Mouse (Mus musculus) adrenal gland, postnatal 4 days (tissue): Measurements from ENCODE around the gene Wrb. TPM values are rescaled to one million over a fixed set of nuclear protein-coding genes. Genes with fewer than 3 reads are reported as not detected.
A peak's percentile ranks its signal among the peaks of the same experiment; 100 is the strongest.

ENCODE experiments used
- DNase-seq, 2 experiments: peaks; one replicate each; pipeline ENCODE4 v3.0.0; 2021 to 2022; ENCODE audit warnings: low spot score in 2 of 2, mixed read lengths in 2 of 2
- total RNA-seq, 2 experiments: library from RNA; stranded (reverse); gene quantifications; 2 replicates each; pipeline ENCODE4 v1.2.3; 2021

Gene Wrb
- total RNA-seq, 2 experiments from 2014 or later: 31.5 to 31.9 TPM

GRCm38 (mm10) chr16:96157171-96157570, 12.0 kb downstream of the Wrb start:
- DNase-seq: no peak

GRCm38 (mm10) chr16:96158511-96159080, 13.4 kb downstream of the Wrb start:
- no peak for DNase-seq

- DNase-seq: peak; percentile 38 to 43
Observed at GRCm38 (mm10) chr16:96159091-96159731, 14.0 kb downstream of the Wrb start.

- no peak for DNase-seq
Observed at GRCm38 (mm10) chr16:96159794-96160346, 14.7 kb downstream of the Wrb start.

- DNase-seq: no peak
Observed at GRCm38 (mm10) chr16:96160927-96161326, 15.7 kb downstream of the Wrb start.

GRCm38 (mm10) chr16:96161336-96161735, 16.1 kb downstream of the Wrb start:
- DNase-seq: no peak

GRCm38 (mm10) chr16:96165723-96166264, 20.6 kb downstream of the Wrb start:
- DNase-seq: no peak

- DNase-seq: no peak
Observed at GRCm38 (mm10) chr16:96168837-96169236, 23.6 kb downstream of the Wrb start.

GRCm38 (mm10) chr16:96173648-96174047, 28.4 kb downstream of the Wrb start:
- DNase-seq: no peak

GRCm38 (mm10) chr16:96175399-96175798, 30.2 kb downstream of the Wrb start:
- DNase-seq: no peak

- DNase-seq: no peak
Observed at GRCm38 (mm10) chr16:96179156-96179555, 33.9 kb downstream of the Wrb start.

GRCm38 (mm10) chr16:96187619-96188018, 42.4 kb downstream of the Wrb start:
- DNase-seq: no peak

- DNase-seq: peak; percentile 99 to 100
Observed at GRCm38 (mm10) chr16:96191531-96192506, 46.6 kb downstream of the Wrb start, which contains the start of gene Lca5l. Lca5l (minus strand) TSS chr16:96192271.

- peak; percentile 23 to 46 for DNase-seq
Observed at GRCm38 (mm10) chr16:96199913-96200701, 54.9 kb downstream of the Wrb start, which contains the start of gene Sh3bgr. Sh3bgr (plus strand) TSS chr16:96200450.

- no peak for DNase-seq
Observed at GRCm38 (mm10) chr16:96200702-96201028, 55.5 kb downstream of the Wrb start.

- DNase-seq: no peak
Observed at GRCm38 (mm10) chr16:96201485-96202232, 56.5 kb downstream of the Wrb start.
